Mouse (Mus musculus): ENCODE measurements around the gene Dcaf17. TPM values are rescaled to one million over a fixed set of nuclear protein-coding genes. Genes with fewer than 3 reads are reported as not detected.
A peak's percentile ranks its signal among the peaks of the same experiment; 100 is the strongest.

The Dcaf17 gene
- total RNA-seq (2014; fragmentation: Nextera tagmentation) (11.3 and 14.7 TPM in 2 replicates), total RNA-seq (2017) (13.0 and 19.5 TPM in 2 replicates)

DNA sequence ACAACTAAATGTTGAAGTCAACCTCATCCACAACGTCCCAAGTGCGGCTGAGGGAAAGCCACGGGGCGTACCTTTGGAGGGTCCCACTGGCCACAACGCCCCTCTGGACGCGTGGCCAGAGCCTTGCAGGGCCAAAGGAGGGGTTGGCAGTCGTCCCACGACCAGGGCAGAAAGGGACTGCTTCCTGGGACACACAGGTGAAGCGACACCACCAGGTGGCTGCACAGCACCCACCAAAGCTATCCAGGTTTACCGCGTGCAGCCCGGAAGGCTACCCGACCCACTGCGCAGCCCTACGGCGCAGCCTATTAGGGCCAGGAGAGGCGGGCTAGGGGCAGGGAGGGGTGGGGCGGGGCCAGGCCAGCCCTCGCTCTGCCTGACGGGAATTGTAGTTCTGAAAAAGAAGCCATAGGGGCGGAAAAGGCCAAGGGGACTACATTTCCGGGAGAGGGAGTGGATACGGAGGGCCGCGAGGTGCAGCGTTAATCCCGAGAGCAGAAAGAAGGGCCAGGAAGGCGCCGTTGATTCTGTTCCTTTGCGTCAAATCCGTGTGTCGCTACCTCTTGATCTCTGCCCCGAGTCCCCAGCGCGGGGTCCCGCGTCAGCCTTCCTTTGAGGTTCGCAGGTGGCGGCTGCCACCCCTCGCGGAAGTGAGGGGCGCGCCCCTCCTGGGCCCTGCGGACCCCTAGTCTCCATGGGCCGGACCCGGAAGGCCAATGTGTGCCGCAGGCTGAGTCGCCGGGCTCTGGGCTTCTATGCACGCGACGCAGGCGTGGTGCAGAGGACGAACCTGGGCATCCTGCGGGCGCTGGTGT is at the start of gene Dcaf17, which contains the start of gene Mettl8:
TSS of gene Dcaf17 (plus strand) at position 29 of the 815 bp plus-strand sequence.
TSS of gene Mettl8 (minus strand) at position 284 of the 815 bp plus-strand sequence.
- peak; percentile 96 for ATAC-seq (replicated peaks; ENCODE audit: poor library complexity, severe bottlenecking)

DNA sequence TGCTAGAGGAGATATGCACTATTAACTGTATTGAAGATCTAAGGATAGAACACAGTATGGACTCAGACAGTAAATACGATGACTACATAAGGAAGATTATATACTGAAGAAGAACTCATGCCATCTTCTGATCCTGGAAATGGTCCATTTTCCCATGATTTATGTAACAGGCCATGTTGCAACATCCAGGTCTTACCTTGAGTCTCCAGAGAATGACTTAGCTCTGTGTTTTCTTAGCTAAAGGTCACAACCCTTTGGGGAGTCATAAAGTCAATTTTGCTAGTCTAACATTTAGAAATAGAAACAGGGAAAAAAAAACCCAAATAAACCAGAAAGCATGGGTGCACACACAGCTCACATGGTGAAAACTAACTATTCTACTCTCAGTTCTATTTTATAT is 43.3 kb upstream of the Dcaf17 start:
- no peak for ATAC-seq (replicated peaks; ENCODE audit: poor library complexity, severe bottlenecking)

DNA sequence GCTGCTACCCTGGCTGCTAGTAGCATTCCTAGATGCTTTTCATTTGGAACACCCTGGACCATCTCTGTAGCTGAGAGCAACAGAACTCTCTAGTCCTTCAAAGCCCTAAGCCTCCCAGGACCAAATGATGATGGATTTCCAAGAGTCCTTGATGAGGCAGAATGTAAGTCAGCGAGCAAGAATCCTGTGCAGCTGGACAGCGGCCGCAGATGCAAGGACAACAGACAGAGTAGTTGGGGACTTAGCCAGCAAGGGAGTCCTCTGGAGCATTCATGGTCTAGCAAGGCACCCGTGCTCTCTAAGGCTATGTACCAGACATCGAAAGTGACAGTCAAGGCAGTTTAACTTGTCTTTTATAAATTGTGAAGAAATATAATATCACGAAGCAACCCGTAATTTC is 41.6 kb upstream of the Dcaf17 start:
- ATAC-seq (replicated peaks; ENCODE audit: poor library complexity, severe bottlenecking) = no peak

DNA sequence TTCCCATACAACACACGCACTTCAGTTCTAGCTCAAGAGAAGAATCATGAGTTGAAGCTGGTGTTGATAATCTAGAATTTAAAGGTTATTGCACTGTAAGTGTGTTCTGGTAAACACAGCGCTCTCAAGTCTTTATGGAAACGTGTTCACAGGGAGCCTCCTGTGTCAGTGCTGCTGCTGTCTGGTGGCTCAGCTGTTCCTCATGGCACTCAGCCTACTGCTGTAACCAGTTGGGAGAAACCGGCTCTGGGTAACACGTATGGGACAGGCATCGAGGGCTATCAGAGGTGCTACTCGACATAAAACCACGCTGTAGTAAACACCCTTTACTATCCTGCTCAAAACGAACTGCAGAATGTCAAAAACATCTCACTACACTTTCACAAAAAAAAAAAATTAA is 35.9 kb upstream of the Dcaf17 start:
- no peak for ATAC-seq (replicated peaks; ENCODE audit: poor library complexity, severe bottlenecking)

DNA sequence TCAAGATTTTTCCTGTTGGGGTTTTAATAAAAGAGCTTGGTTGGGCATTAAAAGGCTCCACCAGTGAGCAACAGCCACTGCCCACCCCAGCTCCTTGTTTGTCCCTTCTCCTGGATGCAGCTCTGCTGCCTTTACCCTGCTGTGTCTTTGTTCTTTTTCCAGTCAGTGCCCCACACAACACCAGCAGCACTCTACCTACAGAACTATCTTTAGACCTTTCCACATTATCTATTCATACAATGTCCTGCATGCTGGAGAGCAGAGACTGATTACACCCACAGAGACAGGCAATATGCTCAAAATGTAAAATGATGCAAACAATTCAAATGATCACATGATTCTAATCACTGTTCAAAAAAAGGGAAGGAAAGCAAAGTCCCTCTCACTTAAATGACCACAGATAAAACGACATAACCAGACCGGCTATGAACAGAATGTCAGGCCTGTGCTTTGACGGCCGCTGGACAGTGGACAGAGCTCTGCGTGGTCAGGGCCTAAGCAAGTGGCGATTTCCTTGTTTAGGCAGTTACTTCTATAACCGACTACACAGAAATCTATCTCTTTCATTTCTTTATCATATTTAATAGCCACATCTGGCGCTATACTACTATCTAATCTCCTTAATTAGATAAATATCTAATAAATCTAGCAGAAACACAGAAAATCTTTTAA is 35.3 kb upstream of the Dcaf17 start:
- peak; percentile 25; the same call in 1 of the 2 replicates for ATAC-seq (replicated peaks; ENCODE audit: poor library complexity, severe bottlenecking)

DNA sequence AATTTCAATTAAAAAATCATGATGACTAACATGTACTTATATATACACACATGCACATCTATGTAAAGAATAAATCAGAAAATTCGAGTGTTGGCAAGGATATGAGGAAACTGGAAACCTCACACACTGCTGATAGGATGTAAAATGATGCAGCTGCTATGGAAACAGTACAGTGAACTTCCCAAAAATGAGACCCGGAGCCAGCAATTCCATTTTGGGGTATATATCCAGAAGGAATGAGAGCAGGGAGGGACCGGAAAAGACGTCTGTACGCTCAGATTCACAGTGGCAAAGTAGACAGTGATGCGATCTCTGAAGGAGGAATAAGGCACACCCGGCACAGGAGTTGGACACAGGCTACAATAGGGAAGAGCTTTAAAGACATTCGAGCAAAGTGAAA is 34.5 kb upstream of the Dcaf17 start:
- ATAC-seq (replicated peaks; ENCODE audit: poor library complexity, severe bottlenecking) = no peak

DNA sequence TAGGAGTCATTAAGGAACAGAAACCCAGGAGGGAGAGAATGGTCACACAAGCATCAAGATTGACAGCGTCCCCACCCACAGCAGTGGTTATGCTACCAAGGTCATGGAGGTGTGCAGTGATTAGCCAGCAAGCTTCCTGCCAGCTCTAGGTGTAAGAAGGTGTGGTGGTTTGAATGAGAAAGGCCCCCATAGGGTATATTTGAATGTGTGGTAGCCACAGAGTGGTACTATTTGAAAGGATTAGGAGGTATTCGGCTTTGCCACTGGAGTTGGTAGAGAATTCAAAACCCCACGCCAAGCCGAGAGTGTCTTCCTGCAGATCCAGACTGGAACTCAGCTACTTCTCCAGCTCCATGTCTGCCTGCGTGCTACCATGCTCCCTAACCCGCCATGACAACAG is 32.1 kb upstream of the Dcaf17 start:
- no peak for ATAC-seq (replicated peaks; ENCODE audit: poor library complexity, severe bottlenecking)

DNA sequence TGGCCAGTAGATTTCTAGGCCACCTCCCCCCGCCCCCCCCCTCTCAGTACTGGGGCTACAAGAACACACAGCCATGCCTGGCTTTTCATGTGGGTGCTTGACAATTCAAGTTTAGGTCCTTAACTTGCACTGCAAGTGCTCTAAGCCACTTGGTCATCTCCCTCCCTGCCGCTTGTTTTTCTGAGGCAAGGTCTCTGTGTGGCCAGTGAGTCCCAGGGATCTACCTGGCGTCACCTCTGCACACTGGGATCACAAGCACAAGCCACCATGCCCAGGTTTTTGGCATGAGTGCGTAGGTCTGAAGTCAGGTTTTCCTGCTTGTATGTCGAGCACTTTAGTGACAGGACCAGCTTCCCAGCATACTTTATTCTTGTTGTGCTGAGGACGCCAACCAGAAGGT is 31.1 kb upstream of the Dcaf17 start:
- ATAC-seq (replicated peaks; ENCODE audit: poor library complexity, severe bottlenecking) = no peak

DNA sequence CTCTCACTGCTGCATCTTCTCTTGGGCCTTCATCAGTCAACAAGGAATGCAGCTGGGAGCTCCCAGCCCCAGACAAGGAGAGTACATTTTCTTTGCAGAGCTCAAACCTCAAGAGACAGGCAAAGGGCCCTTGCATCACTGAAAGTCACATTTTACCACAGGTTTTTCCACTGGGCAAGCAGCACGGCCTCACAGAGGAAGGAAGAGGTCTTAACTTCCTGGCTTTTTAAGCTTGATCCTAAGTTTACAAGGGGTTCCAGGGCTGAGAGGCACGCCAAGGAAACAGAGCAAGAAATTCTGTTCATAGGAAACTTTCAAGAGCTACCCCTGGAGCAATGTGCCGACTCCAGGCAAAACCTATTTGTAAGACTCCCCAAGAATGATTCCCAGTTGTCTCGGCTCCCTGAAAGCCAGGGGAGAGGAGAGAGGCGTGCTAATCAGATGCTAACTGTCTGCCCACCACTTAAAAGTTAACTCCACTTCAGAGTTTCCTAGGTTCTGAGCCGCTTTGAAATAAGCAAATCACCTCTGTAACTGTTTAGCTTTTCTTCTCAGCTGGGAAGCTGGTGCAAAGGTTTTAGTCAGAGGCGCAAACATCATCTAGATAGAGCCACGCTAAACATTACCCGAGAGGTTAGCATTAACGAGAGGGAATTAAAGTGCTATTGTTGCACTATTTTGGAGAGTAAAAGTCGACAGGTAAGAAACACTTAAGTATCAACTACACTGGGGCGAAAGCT is 29.4 kb upstream of the Dcaf17 start:
- no peak; the same call in 1 of the 2 replicates for ATAC-seq (replicated peaks; ENCODE audit: poor library complexity, severe bottlenecking)

DNA sequence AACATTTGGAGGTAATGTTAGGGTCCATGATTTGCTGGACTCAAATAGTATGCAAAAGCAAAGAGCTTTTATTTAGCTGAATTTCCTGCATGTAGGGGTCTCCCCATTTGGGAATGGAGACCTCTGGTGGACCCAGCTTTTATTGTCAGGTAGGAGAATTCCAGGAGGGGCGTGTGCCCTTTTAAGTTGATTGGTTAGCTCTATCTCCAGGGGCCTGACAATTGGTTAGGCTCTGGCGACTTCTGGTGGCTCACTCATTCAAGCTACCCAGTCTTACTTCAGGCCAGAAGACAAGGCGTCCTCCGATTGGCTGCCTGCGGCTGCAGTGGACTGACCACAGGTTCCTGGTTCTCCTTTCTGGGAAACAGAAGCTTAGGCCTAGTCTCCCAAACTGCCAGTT is 28.3 kb upstream of the Dcaf17 start:
- peak; percentile 97 for ATAC-seq (replicated peaks; ENCODE audit: poor library complexity, severe bottlenecking)

DNA sequence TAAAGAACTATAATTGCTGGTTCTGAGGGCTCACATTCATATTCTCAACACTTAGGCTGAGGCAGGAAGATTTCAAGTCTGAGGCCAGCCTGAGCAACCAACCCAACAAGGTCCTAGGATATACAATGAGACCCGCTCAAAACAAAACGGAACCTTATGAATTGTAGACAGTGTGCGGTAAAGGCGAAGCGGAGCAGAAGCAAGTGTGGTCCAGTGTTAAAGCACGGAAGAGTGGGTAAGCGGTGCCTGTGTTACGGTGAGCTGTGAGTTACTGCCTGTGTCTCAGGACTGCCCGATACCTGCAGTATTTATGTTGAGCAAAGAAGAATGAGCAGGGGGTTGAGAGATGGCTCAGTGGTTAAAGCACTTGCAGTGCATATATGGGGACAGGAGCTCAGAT is 27.5 kb upstream of the Dcaf17 start:
- ATAC-seq (replicated peaks; ENCODE audit: poor library complexity, severe bottlenecking) = no peak

DNA sequence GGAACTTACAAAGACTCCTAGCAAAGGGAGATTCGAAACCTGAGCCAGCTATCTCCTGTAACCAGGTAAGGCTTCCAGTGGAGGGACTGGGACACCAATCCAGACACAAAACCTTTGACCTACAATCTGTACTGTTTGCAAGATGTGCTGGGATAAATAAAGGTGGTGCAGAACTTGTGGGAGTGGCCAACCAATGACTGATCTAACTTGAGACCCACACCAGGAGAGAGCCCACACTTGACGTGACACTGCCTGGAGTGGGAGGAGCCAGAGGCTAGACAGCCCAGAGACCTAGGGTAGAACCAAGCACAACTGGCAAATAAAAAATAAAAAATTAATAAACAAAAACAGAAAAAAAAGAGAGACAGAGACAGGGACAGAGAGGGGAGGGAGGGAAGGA is 24.5 kb upstream of the Dcaf17 start:
- no peak for ATAC-seq (replicated peaks; ENCODE audit: poor library complexity, severe bottlenecking)

DNA sequence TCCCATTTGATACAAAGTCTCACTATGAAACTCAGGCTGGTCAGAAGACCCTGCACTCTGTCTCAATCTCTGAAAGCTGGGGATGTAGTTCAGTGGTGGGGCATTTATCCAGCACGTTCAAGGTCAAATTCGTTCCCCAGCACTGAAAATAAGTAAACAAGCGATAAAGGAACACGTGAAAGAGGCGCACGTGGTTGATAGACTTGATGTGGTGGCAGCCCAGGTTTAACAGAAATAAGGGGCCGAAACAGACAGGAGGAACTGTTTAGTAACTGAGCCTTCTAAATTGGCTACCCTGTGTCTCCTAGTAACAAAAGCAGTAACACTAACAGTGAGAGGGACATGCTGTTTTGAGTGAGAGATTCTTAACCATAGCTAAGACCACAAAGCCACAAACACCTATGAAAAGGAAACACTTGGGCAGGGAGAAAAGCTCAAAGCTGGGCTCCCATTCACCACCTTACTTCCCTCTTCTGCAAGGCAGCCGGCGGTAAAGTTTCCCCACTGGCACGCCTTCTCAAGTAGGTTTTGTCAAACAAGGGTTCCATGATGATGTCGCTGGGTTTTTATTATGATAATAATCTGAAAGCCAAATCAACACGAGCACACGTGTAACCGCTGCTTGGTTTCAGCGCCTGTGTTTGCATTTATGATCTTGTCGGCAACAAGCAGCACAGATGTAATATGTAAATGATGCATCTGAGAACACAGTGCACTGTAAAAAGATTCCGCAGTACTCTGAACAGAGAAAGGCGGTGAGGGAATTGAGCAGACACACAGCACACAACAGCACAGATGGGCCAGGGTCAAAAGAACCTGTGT is 22.9 kb upstream of the Dcaf17 start:
- ATAC-seq (replicated peaks; ENCODE audit: poor library complexity, severe bottlenecking) = peak; percentile 90

DNA sequence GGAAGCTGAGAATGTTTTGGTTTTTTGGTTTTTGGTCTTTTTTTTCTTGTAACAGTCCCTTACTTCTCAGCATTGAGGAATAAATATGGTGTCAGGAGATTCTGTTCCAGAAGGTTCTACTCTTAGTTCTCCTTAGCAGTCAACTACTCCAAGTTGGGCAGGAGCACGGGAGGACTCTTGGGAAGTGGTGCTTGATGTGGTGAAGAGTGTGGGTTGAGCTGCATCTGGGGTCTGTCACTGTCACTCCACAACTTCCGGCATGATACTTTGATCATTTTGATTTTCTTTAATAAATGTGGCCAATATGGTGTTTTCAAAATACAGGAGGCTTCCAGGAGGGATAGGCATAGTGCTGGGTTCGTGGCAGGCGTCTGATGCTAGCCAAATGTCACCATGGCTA is 22.1 kb upstream of the Dcaf17 start:
- ATAC-seq (replicated peaks; ENCODE audit: poor library complexity, severe bottlenecking) = no peak

DNA sequence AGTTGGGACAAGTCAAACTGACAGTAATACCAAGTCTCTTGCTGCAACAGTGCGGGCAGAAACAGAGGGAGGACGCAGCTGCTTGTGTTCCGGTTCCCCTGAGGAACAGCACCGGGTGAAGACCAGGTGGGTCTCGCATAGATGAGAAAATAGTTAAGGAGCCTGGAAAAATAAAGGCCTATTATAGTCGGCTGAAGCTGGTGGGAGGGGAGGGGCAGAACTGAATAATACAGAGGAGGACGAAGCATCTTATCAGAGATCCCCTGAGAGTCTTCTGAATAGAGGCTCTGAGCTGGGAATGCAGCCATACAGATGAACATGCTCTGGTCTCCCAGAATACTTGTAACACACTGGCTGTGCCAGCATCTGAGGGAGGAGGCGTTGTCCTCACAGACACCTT is 21.1 kb upstream of the Dcaf17 start:
- no peak for ATAC-seq (replicated peaks; ENCODE audit: poor library complexity, severe bottlenecking)

DNA sequence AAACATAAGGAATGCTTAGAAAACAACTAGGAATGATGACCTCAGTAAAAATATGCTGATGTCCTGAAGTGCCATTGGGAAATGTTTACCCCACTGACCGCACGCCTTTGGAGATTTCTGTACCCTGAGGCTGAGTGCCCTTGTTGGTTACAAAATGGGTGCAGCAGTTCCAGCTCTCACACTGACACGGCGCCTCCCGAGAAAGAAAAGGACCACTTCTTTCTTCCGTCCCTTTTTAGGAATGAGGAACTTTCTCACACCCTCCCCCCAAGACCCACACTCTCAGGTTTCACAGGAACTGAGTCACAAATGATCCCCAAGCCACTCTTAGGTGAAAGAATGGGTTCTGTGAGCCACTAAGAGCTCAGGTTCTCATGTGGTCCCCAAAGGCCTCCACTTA is 17.7 kb upstream of the Dcaf17 start:
- peak; percentile 82 for ATAC-seq (replicated peaks; ENCODE audit: poor library complexity, severe bottlenecking)

DNA sequence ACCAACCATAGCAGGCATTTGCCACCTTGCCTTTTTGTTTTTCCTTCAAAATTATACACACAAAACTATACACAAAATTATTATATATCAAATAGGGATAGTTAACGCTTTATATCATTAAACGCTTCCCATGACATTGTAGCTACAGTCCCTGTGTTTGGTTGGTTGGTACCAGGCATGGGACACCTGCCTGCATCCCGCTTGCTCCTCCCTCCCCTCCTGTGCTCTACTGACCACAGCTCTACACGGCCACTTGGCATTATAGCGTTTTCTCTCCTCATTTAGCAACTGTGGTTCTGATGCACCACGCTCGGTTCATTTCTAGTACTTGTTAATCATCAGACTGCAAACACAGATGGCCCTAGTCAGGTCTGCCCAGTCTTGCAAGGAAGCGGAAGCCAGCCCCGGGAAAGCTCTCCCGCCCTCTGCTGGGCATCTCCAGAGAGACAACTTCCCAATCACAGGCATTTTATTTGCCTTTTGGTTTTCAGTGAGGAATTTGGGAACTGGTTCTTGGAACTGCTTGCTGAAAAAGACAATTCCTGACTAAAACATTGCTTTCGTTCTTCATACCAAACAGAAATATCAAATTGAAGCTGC is 15.5 kb upstream of the Dcaf17 start:
- ATAC-seq (replicated peaks; ENCODE audit: poor library complexity, severe bottlenecking) = no peak; the same call in 1 of the 2 replicates

DNA sequence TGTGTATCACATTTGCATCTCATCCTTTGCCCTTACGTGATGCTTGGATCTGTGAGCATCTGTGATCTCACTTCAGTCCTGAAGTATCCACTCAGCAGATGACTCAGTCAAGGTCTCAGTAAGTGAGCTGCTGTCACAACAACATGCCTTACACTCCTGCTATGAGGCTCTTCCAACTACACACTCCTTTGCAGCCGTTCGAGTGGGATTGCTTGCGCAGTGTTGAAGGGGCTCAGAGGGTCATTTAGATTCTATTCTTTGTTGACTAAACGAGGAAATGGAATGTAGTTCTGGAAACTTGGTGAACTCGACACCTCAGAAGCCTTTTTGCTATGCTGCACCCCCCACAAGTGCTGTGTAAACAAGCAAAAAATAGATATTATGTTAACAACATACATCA is 9.0 kb upstream of the Dcaf17 start:
- no peak for ATAC-seq (replicated peaks; ENCODE audit: poor library complexity, severe bottlenecking)

DNA sequence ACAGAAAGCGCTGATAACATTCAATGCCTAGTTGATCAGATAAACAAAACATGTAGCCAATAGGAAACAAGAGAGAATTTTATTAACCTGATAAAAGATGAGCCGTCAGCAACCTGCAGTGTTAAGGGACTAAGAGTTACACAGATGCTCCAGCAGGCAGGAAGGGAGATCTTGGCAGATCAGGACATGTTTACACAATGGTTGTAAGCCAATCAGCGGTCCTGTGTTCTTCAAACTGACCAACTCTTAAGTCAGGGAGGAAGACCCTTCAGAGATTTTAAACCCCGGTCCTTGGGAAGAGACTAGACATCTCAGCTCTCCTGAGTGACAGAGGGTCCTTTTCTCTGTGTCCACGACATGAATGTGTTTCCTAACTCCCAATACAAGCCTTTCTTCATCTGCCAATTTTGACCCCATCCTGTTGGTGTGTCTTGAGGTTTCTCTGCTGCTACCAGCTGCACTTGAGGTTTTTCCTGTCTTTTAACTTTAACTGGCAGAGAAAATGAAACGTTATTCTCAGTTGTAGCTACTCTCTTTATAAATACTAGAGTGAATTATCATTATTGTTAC is 8.3 kb upstream of the Dcaf17 start:
- ATAC-seq (replicated peaks; ENCODE audit: poor library complexity, severe bottlenecking) = peak; percentile 64
